ENCODE assay signal across 7 mouse cellular contexts in genomic region chr17:56609452-56610171, GRCm38 (mm10). TPM values are rescaled to one million over a fixed set of nuclear protein-coding genes. Genes with fewer than 3 reads are reported as not detected.
DNase-seq lines count a peak whose midpoint lies in the region; ATAC-seq lines count a peak whose summit lies in the region.

TSS of gene 2410015M20Rik (minus strand) at chr17:56609771.

- peaks cover 35% of the 10 kb centered on the region for H3K36me3 ChIP-seq in embryonic facial prominence, embryonic 12.5 days
- H3K36me3 ChIP-seq in limb, embryonic 11.5 days (ENCODE audit: control insufficient read depth, insufficient read depth, low read length) = peaks cover 20% of the 10 kb centered on the region
- peaks cover 41% of the 10 kb centered on the region for H3K36me3 ChIP-seq in midbrain, embryonic 14.5 days (ENCODE audit: control insufficient read depth, insufficient read depth, low read length)

- peaks cover 21% of the 10 kb centered on the region for H3K4me1 ChIP-seq in embryonic facial prominence, embryonic 12.5 days
- peaks cover 9% of the 10 kb centered on the region for H3K4me1 ChIP-seq in limb, embryonic 11.5 days (ENCODE audit: control insufficient read depth, insufficient read depth, low read length)
- peaks cover 16% of the 10 kb centered on the region for H3K4me1 ChIP-seq in midbrain, embryonic 14.5 days (ENCODE audit: control insufficient read depth, insufficient read depth, low read length)

- peak; percentile 89 for DNase-seq in adrenal gland, postnatal 25 days
- peak; percentile 100 for DNase-seq in heart, adult 11 months
- DNase-seq in kidney, adult 18-20 months = peak; percentile 96
- DNase-seq in limb, embryonic 11.5 days (ENCODE audit: low spot score) = peak; percentile 95
- DNase-seq in midbrain, embryonic 14.5 days = peak; percentile 98
- DNase-seq in spleen, adult 18-20 months = peak; percentile 89 to 90

- H3K9ac ChIP-seq in embryonic facial prominence, embryonic 12.5 days = peak within 1 kb of the TSS; percentile 52
- H3K9ac ChIP-seq in limb, embryonic 11.5 days (ENCODE audit: low read length) = peak within 1 kb of the TSS; percentile 73
- peak within 1 kb of the TSS; percentile 60 for H3K9ac ChIP-seq in midbrain, embryonic 14.5 days (replicated peaks; ENCODE audit: low read length)

- no peaks in the 10 kb centered on the region for H3K9me3 ChIP-seq in embryonic facial prominence, embryonic 12.5 days
- no peaks in the 10 kb centered on the region for H3K9me3 ChIP-seq in limb, embryonic 11.5 days (ENCODE audit: control insufficient read depth, low read length)
- H3K9me3 ChIP-seq in midbrain, embryonic 14.5 days (ENCODE audit: control insufficient read depth, low read length) = no peaks in the 10 kb centered on the region

- peak; percentile 82 for ATAC-seq in embryonic facial prominence, embryonic 12.5 days (ENCODE audit: insufficient number of reproducible peaks, insufficient read depth, low FRiP score, low TSS enrichment)
- ATAC-seq in limb, embryonic 11.5 days (ENCODE audit: insufficient number of reproducible peaks, low FRiP score, low TSS enrichment, low read depth) = peak; percentile 77
- peak; percentile 88 for ATAC-seq in midbrain, embryonic 14.5 days (ENCODE audit: low FRiP score, low TSS enrichment)

- H3K4me3 ChIP-seq in embryonic facial prominence, embryonic 12.5 days = peak within 1 kb of the TSS; percentile 46
- peak within 1 kb of the TSS; percentile 65 for H3K4me3 ChIP-seq in limb, embryonic 11.5 days (ENCODE audit: low read depth, low read length)
- peak within 1 kb of the TSS; percentile 58 for H3K4me3 ChIP-seq in midbrain, embryonic 14.5 days (replicated peaks; ENCODE audit: low read depth, low read length)

- no peaks in the 10 kb centered on the region for H3K27me3 ChIP-seq in embryonic facial prominence, embryonic 12.5 days
- H3K27me3 ChIP-seq in limb, embryonic 11.5 days (ENCODE audit: control insufficient read depth, insufficient read depth, low read length) = no peaks in the 10 kb centered on the region
- no peaks in the 10 kb centered on the region for H3K27me3 ChIP-seq in midbrain, embryonic 14.5 days (ENCODE audit: control insufficient read depth, insufficient read depth, low read length)

- peak within 1 kb of the TSS; percentile 46 for H3K27ac ChIP-seq in embryonic facial prominence, embryonic 12.5 days
- H3K27ac ChIP-seq in limb, embryonic 11.5 days (replicated peaks; ENCODE audit: low read depth, low read length) = no peak within 1 kb of the TSS
- H3K27ac ChIP-seq in midbrain, embryonic 14.5 days (replicated peaks; ENCODE audit: low read depth, low read length) = peak within 1 kb of the TSS; percentile 82

- WGBS in embryonic facial prominence, embryonic 12.5 days = under 1% methylated on average over 44 of the region's 44 CpGs
- WGBS in limb, embryonic 11.5 days = under 1% methylated on average over 44 of the region's 44 CpGs
- WGBS in midbrain, embryonic 14.5 days = under 1% methylated on average over 44 of the region's 44 CpGs

- peak within 1 kb of the TSS; percentile 78 for H3K4me2 ChIP-seq in embryonic facial prominence, embryonic 12.5 days (replicated peaks)
- peak within 1 kb of the TSS; percentile 60 for H3K4me2 ChIP-seq in limb, embryonic 11.5 days (ENCODE audit: low read depth, severe bottlenecking)
- H3K4me2 ChIP-seq in midbrain, embryonic 14.5 days (ENCODE audit: low read length) = peak within 1 kb of the TSS; percentile 84

RNA-seq across cellular contexts. Expression of gene 2410015M20Rik, which starts in this region (rescaled TPM):
- total RNA-seq in adrenal gland, postnatal 25 days (2021) = 303 and 325 TPM in 2 replicates
- 208 and 214 TPM in 2 replicates for polyA plus RNA-seq in embryonic facial prominence, embryonic 12.5 days (2016; fragmentation: Nextera tagmentation; extraction: Ambion mirVana)
- polyA plus RNA-seq in limb, embryonic 11.5 days (2014; fragmentation: Nextera tagmentation; extraction: Ambion mirVana) = 198 and 203 TPM in 2 replicates
- polyA plus RNA-seq in midbrain, embryonic 14.5 days (2014; fragmentation: Nextera tagmentation; extraction: Ambion mirVana) = 192 and 195 TPM in 2 replicates
